Mouse (Mus musculus) CH12.LX (cell line): ENCODE measurements at regions not wholly inside any gene's neighbourhood (a gene's known extent, or its start where the extent isn't known, plus 50 kb on each side); places are given as distances from the start of the nearest gene placed in this dataset.
"Not testable (repeated sequence)": the region's sequence is repeated elsewhere in the genome, so short reads cannot be mapped to it uniquely, and the experiment has no call there.

ENCODE experiments used
- DNase-seq: peaks from one replicate; pipeline ENCODE4 v3.0.0-alpha.2; 2013; ENCODE audit errors: extremely low read depth
- H3K27ac ChIP-seq: 2 replicates; pipeline ENCODE4 v1.5.1; 2012; ENCODE audit warnings: low read depth, mild to moderate bottlenecking, control low read depth, moderate library complexity; ENCODE audit not compliant: insufficient read depth
- H3K27me3 ChIP-seq: replicated peaks from 2 replicates; pipeline ENCODE3; 2012; ENCODE audit warnings: inconsistent platforms
- H3K36me3 ChIP-seq, 2 experiments: replicated peaks in 1 of 2; 2 replicates each; pipeline versions ENCODE3 to v1.6.1; 2012; ENCODE audit warnings: inconsistent platforms in 1 of 2, low read length in 1 of 2, mild to moderate bottlenecking in 1 of 2, mixed read lengths in 1 of 2, moderate library complexity in 1 of 2; ENCODE audit not compliant: control insufficient read depth in 1 of 2, insufficient read depth in 1 of 2
- H3K4me1 ChIP-seq, 2 experiments: 2 replicates each; pipeline ENCODE4 v1.6.1; 2012; ENCODE audit warnings: inconsistent platforms in 1 of 2, moderate library complexity in 1 of 2; ENCODE audit not compliant: insufficient read depth in 2 of 2, control insufficient read depth in 1 of 2
- H3K4me2 ChIP-seq: 2 replicates; pipeline ENCODE4 v1.6.1; 2012; ENCODE audit warnings: low read depth, mild to moderate bottlenecking, control low read depth; ENCODE audit not compliant: poor library complexity, insufficient read depth, severe bottlenecking
- H3K4me3 ChIP-seq, 3 experiments: fragments of 150-350 bp in 1 of 3; sonication (generic) in 1 of 3; replicated peaks in 1 of 3; 2 replicates each; pipeline versions ENCODE3 to v1.5.1; 2011 to 2012; ENCODE audit warnings: low read depth in 2 of 3, low read length in 2 of 3, mild to moderate bottlenecking in 2 of 3, moderate library complexity in 2 of 3, control low read depth in 1 of 3, improper control_type of control experiment in 1 of 3, inconsistent platforms in 1 of 3, mixed read lengths in 1 of 3; ENCODE audit not compliant: poor library complexity in 1 of 3
- H3K79me2 ChIP-seq: replicated peaks from 2 replicates; pipeline ENCODE4 v1.6.1; 2012; ENCODE audit warnings: mild to moderate bottlenecking, moderate library complexity; ENCODE audit not compliant: control insufficient read depth, poor library complexity, insufficient read depth, severe bottlenecking; ENCODE audit errors: extremely low read depth
- H3K9ac ChIP-seq: 2 replicates; pipeline ENCODE4 v1.6.1; 2012; ENCODE audit warnings: low read depth, mild to moderate bottlenecking, control low read depth, moderate library complexity; ENCODE audit not compliant: insufficient read depth
- H3K9me3 ChIP-seq: replicated peaks from 2 replicates; pipeline ENCODE3; 2012; ENCODE audit warnings: low read length, inconsistent platforms, mixed read lengths
- CTCF ChIP-seq, 2 experiments: IDR thresholded peaks in 1 of 2; conservative IDR thresholded peaks in 1 of 2; 2 replicates each; pipeline ENCODE4 v1.5.1; 2011 to 2012; ENCODE audit warnings: low read depth in 2 of 2, low read length in 2 of 2, improper control_type of control experiment in 1 of 2, inconsistent platforms in 1 of 2, mild to moderate bottlenecking in 1 of 2, moderate library complexity in 1 of 2
- IRF4 ChIP-seq: IDR thresholded peaks from 2 replicates; pipeline ENCODE4 v1.6.1; 2014; ENCODE audit warnings: low read depth, mild to moderate bottlenecking, inconsistent platforms, low read length, improper control_type of control experiment
- JUND ChIP-seq: conservative IDR thresholded peaks from 2 replicates; pipeline ENCODE4 v1.6.1; 2011; ENCODE audit warnings: low read depth, low read length, improper control_type of control experiment
- MAFK ChIP-seq: IDR thresholded peaks from 2 replicates; pipeline ENCODE4 v1.6.1; 2011; ENCODE audit warnings: low read length, improper control_type of control experiment; ENCODE audit not compliant: insufficient replicate concordance
- MAZ ChIP-seq: IDR thresholded peaks from 2 replicates; pipeline ENCODE4 v1.6.1; 2012; ENCODE audit warnings: low read depth, mild to moderate bottlenecking, inconsistent platforms, low read length, improper control_type of control experiment, moderate library complexity
- MEF2A ChIP-seq: IDR thresholded peaks from 2 replicates; pipeline ENCODE4 v1.6.1; 2014; ENCODE audit warnings: low read depth, mild to moderate bottlenecking, inconsistent platforms, low read length, improper control_type of control experiment, borderline replicate concordance
- MYC ChIP-seq: IDR thresholded peaks from 2 replicates; pipeline ENCODE4 v1.6.1; 2011; ENCODE audit warnings: low read depth, mild to moderate bottlenecking, improper control_type of control experiment, low read length
- RAD21 ChIP-seq: IDR thresholded peaks from 2 replicates; pipeline ENCODE4 v1.6.1; 2011; ENCODE audit warnings: low read depth, mild to moderate bottlenecking, low read length, improper control_type of control experiment, moderate library complexity
- UBTF ChIP-seq: IDR thresholded peaks from 2 replicates; pipeline ENCODE4 v1.6.1; 2012; ENCODE audit warnings: low read depth, mild to moderate bottlenecking, inconsistent platforms, low read length, improper control_type of control experiment, moderate library complexity
- USF2 ChIP-seq: conservative IDR thresholded peaks from 2 replicates; pipeline ENCODE4 v1.6.1; 2011; ENCODE audit warnings: low read depth, low read length, improper control_type of control experiment
- dilution Hi-C: fragments of 300-500 bp; cut with MboI; formaldehyde crosslinking; loops from 2 replicates; pipeline ENCODE4 v1.14.3; 2020; ENCODE audit warnings: low sequenced_read_pairs; ENCODE audit not compliant: extremely low pct_unique_long_range_greater_than_20kb, extremely low pct_ligation_motif_present
- in situ Hi-C: fragments of 300-500 bp; cut with MboI; formaldehyde crosslinking; loops from 3 replicates; pipeline ENCODE4 v1.14.3; 2019; ENCODE audit warnings: low sequenced_read_pairs, low pct_ligation_motif_present, low pct_unique_long_range_greater_than_20kb, mixed read lengths

- dilution Hi-C loops (no loop called here), in situ Hi-C loops (no loop called here)
- Histone ChIP-seq H3K79me2 (no peaks in the 10 kb centered on the region), H3K27me3 (no peaks in the 10 kb centered on the region), H3K9me3 (no peaks in the 10 kb centered on the region), H3K4me2 (no peak overlapping the region), H3K4me3 (no peak overlapping the region), H3K4me1 (no peaks in the 10 kb centered on the region), H3K36me3 (no peaks in the 10 kb centered on the region), H3K9ac (no peak overlapping the region), H3K27ac (no peak overlapping the region)
- DNase-seq = no peak
- TF ChIP-seq USF2 (no peak), UBTF (no peak), IRF4 (no peak)
Observed at GRCm38 (mm10) chr8:86252696-86253355, 327.7 kb downstream of the Abcc12 start.

DNA sequence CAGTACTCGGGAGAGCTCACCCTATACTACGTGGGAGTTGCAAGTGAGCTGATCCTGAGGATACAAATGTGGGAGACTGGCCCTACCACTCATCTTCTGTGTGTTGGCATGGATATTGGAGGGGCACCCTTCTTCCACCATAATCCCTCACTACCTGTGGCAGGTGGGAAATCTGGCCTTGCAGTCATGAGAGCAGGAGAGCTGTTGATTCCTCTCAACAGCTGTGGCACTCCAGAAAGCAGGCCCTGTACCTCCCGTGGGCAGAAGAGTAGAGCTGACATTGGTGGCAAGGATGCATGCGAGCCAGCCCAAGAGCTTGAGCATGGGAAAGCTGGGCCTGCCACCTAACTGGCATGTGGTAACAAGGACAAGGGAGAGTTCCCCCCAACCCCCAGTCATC, 345.8 kb downstream of the Abcc12 start:
- H3K9me3 ChIP-seq = no peaks in the 10 kb centered on the region

DNA sequence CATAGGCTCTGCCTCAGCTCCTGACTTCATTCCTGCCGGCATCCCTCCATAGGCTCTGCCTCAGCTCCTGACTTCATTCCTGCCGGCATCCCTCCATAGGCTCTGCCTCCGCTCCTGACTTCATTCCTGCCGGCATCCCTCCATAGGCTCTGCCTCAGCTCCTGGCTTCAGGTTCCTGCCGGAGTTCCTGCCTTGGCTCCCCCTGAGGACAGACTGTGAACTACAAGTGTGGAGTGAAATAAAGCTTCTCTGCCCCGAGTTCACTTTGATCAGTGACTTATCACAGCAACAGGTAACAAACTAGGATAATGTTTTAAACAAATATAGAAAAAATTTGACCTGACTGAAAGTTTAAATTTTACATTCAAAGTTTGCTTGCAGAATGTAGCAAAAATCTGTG, 348.5 kb downstream of the Abcc12 start:
- H3K4me2 ChIP-seq, H3K4me3 ChIP-seq, H3K9ac ChIP-seq, in situ Hi-C loops, H3K9me3 ChIP-seq, dilution Hi-C loops, H3K4me1 ChIP-seq, H3K27me3 ChIP-seq, H3K27ac ChIP-seq, H3K79me2 ChIP-seq, H3K36me3 ChIP-seq: not testable (repeated sequence)
- DNase-seq = peak; percentile 16
- peak; percentile 0 for TF ChIP-seq RAD21
- TF ChIP-seq CTCF (conservative IDR thresholded peaks at IDR 0.05 in 1 of 2, IDR thresholded peaks at IDR 0.05 in 1 of 2; ENCODE audit: low read depth in 2 of 2, low read length in 2 of 2) = peak; percentile 13 to 33; a peak in 2 of 4 replicates

More for the DNA sequence above, 345.8 kb downstream of the Abcc12 start:
- no peak overlapping the region for H3K9ac ChIP-seq
- in situ Hi-C loops (no loop called here), dilution Hi-C loops (no loop called here)
- DNase-seq = no peak
- no peak overlapping the region for H3K27ac ChIP-seq
- no peaks in the 10 kb centered on the region for H3K4me1 ChIP-seq
- no peak overlapping the region for H3K4me3 ChIP-seq
- no peaks in the 10 kb centered on the region for H3K27me3 ChIP-seq
- H3K4me2 ChIP-seq = no peak overlapping the region
- no peaks in the 10 kb centered on the region for H3K36me3 ChIP-seq
- H3K79me2 ChIP-seq = no peaks in the 10 kb centered on the region
- TF ChIP-seq JUND (no peak), MAFK (no peak), UBTF (no peak), MYC (no peak), MEF2A (no peak), MAZ (no peak)
